Mouse (Mus musculus) urinary bladder, postnatal 10 days (tissue): ENCODE data around the gene Plcl2.
"Not testable (repeated sequence)": the region's sequence is repeated elsewhere in the genome, so short reads cannot be mapped to it uniquely, and the experiment has no call there.

ENCODE experiments used
- DNase-seq: peaks from one replicate; pipeline ENCODE4 v3.0.0; 2022; ENCODE audit warnings: low spot score

Gene Plcl2

GRCm38 (mm10) chr17:50677334-50677733 is 168.1 kb downstream of the Plcl2 start:
- DNase-seq, result no peak

GRCm38 (mm10) chr17:50677978-50678712 is 168.9 kb downstream of the Plcl2 start:
- DNase-seq, result no peak

- no peak for DNase-seq
Measured at GRCm38 (mm10) chr17:50678748-50679147, 169.5 kb downstream of the Plcl2 start.

GRCm38 (mm10) chr17:50679613-50680534 is 170.7 kb downstream of the Plcl2 start:
- DNase-seq, result no peak

- DNase-seq, result no peak
Measured at GRCm38 (mm10) chr17:50682696-50683095, 173.5 kb downstream of the Plcl2 start.

DNA sequence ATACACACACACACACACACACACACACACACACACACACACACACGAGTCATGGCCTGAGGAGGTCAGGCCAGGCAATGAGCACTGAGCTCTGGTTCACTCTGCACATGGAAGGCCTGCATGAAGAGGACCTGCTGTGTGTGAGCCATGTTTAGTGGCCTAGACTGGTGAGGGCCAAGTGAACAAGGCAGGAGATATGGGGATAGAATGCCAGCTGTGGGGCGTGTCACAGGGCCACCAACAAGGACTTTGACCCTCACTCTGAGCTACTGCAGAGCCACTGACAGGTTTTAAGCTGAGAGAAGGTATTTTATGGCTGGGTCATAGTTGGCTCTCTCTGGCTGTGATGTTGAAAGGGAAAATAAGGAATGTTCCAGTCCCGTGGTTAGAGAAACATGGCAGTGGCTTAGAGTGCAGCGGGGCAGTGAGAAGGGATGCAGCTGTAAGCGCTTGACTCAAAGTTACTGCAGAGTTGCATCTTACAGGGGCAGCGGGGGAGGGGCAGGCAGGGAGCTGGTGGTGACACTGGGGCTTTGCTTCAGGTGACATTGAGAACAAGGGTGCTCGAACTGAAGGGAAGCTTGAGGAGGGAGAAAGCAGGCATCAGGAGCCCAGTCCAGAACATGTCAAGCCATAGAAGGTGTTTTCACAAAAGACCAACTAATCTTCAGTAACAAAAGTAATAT is 175.9 kb downstream of the Plcl2 start:
- DNase-seq, result no peak

DNA sequence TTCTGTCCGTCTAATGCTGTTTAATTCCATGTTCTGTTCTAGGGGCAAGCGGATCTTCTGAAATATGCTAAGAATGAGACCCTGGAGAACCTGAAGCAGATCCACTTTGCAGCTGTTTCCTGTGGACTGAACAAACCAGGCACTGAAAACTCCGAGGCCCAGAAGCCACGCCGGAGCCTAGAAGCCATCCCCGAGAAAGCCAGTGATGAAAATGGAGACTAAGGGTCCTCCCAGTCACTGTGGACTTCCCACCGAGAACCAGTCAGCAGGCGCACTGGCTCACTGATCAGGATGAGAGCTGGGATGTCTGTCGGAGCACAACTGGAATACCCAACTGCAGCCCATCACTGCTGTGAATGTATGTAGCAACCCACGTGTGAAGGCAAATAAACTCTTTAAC is 178.5 kb downstream of the Plcl2 start:
- DNase-seq, result no peak

DNA sequence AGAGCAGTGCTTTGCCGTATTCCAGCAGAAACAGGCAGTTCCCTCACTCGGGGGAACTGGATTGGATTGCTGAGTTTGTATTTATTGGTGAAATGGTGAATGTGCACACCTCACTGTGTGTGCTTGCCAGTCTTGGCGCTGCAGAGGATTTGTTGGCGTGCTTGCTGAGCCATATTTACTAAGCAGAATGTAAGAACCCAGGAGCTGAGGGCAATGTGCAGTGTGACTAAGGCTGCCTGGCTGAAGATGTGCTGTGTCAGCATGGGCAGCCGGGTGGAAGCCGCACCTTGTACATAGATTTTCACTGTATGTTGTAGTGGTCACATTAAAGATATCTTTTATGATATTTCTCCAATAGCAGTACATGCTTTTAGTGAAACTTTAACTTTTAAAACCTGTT is 178.9 kb downstream of the Plcl2 start:
- no peak for DNase-seq

- DNase-seq, result not testable (repeated sequence)
Measured at GRCm38 (mm10) chr17:50698410-50698809, 189.2 kb downstream of the Plcl2 start.

- DNase-seq, result no peak
Measured at GRCm38 (mm10) chr17:50710497-50711222, 201.5 kb downstream of the Plcl2 start.

- no peak for DNase-seq
Measured at GRCm38 (mm10) chr17:50717586-50717985, 208.4 kb downstream of the Plcl2 start.

- DNase-seq, result no peak
Measured at GRCm38 (mm10) chr17:50724376-50724775, 215.2 kb downstream of the Plcl2 start.

DNA sequence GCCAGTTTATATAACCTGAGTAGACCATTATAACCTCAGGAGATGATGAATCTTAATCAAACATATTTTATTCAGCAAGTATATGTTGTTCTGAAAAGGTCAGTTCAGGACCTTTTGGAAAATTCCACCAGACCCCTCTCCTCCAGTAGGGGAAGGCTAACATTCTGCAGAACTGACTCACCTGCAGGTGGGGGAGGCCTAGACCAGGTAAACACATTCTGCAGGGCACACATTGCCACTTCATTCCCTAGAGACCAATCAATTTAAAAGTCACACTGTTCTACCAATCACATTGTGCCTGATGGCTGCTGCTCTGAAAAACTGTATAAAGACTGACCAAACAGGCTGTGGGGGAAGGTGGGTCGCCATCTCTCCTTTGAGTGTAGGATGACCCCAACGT is 217.1 kb downstream of the Plcl2 start:
- no peak for DNase-seq

DNA sequence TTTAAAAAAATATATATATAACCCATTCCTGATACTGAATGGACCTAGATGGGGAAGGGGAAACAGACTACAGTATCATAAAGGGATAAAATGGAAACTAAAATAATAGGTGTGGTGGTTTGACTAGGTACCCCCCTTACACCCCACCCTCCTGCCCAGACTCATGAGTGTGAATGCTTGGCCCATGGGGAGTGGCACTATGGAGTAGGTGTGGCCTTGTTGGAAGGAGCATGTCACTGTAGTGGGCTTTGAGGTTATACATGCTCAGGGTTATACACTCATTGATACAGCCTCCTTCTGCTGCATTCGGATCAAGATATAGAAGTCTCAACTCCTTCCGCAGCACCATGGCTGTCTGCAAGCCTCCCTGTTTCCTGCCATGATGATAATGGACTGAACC is 219.8 kb downstream of the Plcl2 start:
- no peak for DNase-seq

DNA sequence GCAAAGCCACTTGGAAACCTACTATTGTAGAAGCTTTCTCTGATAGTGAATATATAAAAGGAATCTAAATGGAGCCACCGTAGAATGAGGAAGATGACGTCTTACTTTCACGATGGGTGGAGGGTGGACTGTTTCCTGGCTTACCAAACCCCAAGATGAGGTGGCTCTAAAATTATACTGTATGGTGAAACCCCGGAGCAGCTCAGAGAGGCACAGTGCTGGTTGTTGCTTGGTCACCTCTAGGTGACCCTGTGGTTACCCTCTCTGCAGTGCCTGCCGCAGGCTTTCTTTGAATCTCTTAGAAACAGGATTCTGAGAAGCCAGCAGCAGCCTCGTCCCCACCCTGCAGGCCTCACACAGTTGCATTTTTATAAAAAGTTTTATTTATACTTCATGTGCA is 220.4 kb downstream of the Plcl2 start:
- no peak for DNase-seq

DNA sequence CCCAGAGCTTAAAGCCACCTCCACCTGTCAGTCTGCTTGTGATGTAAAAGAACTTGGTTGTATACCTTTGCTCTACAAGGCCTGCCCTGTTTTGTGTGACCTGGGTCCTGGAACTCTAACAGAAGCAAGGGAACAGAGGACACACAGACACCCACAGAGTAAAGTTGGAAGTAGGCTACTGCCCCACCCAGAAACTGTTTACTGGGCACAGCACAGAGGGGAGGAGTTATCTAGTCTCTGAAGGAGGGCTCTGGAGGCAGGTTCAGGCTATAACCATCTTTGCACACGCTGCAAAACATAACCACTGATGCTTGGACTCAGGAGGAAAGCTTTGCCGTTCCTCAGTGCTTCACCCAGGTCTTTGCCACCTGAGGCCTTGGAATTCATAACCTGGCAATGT is 221.7 kb downstream of the Plcl2 start:
- DNase-seq, result no peak

DNA sequence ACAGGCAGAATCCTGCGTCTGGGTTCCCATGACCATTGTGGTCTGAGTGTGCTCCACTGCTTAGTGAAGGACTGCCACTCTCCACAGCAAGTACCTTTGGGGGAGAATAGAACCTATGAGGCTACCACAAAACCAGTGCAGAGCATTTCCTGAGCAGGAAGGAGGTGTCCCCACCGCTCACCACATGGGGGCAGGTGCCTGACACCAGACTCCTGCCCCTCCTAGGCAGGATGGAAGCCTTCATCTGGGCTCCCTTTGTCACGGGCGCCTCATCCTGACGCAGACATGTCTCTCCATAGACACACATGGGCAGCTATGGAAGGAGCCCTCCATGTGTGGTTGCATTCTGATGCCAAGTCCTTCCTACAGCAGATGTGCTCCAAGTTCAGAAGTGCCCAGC is 222.7 kb downstream of the Plcl2 start:
- DNase-seq, result no peak

DNA sequence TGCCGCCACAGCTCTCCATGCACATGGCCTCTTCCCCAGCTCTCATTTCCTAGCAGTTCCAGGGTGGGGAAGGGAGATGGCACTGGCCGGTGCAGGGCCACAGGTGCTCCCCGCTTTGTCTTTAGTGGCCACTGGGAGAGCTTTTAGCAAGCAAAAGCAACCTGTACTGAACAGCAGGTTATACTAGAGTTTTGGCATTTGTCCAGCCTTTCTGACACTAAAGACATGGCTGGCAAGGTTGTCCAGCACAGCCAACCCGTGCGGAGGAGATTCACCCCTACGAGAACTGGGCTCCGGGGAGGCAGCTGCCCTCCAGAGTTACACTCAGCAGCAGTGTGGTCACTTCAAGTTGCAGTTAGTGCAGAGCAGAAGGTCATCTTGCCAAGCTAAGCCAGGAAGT is 224.2 kb downstream of the Plcl2 start:
- no peak for DNase-seq

GRCm38 (mm10) chr17:50734781-50735180 is 225.6 kb downstream of the Plcl2 start:
- no peak for DNase-seq

DNA sequence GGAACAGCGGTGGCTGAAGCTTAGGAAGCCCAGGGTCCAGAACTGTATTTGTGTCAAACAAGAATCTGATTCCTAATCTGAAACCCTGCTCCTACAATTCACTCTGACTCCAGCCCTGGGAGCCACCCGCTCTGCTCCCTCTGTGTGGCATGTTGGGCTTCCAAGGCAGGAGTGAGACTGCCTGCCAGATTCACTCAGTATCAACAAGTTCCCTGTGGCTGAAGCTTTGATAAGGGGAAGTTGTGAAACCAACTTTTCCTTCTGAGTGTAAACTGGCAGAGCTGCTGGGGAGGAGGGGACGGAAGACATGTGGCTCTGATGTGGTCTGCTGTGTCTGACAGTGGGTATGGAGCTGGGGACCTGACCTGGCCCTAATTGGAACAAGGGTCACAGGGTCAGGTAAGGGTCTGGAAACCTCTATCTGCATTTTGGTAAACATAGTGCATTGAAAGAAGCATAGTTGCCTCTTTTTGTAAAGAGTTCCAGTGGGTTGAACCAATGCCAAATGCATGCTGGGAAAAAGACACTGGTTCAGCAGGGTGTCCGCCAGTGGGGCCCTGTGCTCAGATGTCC is 226.3 kb downstream of the Plcl2 start:
- DNase-seq, result no peak

DNA sequence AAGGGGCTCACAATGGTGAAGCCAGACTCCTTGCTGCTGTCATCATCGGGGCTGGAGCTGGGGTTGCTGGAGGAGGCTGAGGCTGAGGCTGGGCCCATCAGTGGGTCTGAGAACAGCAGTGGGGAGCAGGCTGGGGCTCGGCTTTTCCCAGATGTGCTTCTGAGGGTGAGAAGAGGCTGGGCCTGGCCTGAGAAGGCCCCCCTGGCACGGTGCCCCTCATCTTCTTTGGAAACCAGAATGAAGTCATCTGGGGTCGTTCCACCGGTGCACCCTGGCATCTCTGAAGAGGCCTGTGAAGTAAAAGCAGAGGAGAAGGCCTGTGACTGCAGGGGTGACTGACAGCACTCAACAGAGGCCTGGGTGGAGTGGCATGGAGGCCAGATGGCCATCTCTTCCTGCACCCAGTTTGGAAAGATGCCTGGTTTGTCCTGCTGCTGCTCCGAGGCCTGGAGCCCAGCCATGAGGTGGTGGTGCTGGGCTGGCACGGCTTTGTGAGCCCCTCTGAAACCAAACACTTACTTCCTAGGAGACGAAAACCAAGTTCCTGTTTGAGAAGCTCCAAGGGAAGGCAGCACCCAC is 226.8 kb downstream of the Plcl2 start:
- DNase-seq, result no peak
